Mouse (Mus musculus) fat pad, adult 2 months (tissue): ENCODE data around the gene Sash3.

Experiments
- DNase-seq: peaks from one replicate; pipeline ENCODE4 v3.0.0-alpha.2; 2011; ENCODE audit warnings: low read depth, low spot score; ENCODE audit errors: extremely low read depth

Sash3 gene

DNA sequence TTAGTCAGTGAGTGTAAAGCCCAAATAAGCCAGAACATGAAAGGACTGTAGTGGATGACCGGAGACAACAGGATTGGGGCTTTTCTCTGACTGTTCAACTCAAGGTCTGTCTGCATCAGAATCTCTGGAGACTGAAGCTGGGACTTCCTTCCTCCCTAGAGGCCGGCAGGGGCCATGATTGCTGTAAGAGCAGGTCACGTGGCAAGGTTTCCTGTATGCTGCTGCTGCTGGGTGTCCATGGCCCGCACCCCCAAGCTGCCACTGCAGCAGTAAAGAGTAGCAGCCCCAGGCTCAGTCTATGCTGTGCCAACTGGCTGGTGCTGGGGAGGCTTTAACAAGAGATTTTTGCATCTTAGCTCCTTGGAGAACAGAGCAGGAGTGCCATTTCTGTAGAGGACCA lies at the start of gene Sash3:
Gene Sash3, plus strand, starts transcription at position 175 of the 400 bp plus-strand sequence.
- no peak for DNase-seq

DNA sequence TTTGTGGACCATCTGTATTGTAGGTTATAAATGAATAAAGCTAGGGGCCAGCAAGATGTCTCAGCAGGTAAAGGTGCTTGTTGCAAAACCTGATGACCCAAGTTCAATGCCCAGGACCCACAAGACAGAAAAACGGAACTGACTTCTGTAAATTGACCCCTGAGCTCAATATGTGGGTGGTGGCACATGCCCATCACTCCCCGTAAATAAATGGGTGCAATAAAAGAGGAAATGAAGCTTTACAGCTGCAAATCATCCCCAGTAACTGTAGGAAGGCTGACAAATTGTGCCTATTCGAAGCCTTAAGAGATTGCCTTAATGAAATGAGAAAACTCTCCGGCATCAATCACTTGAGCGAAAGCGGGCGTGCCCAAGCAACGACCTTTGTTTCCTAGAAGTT lies 49.7 kb upstream of the Sash3 start:
- DNase-seq: no peak

DNA sequence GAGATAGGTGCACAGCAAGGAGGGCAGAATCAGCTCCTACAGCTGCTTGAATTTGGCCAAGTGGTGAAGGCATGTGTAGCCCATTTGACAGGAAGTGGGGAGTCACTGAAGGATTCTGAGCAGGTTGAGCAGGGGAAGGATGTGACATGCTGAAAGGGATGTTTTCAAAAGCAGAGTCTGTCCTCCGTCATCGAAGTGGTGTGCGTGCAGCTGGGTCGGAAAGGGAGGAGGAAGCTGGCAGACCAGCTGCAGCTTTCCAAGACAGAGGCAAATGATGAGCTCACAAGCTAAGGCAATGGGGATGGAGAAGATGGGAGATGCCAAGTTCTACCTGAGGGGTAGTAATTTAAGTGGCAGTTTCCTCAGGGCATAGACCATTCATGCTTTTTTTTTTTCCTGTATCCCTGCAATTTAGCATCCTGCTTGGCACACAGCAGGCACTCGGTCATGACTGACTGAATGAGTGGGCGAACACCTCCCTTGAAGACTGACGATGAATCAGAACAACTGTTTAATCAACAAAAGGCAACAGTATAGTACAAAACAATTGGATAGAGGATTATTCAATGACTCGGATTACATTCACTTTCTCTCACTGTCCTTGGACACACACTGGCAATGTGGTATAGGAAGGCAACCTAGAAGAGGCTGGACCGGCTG lies 47.6 kb upstream of the Sash3 start:
- no peak for DNase-seq

DNA sequence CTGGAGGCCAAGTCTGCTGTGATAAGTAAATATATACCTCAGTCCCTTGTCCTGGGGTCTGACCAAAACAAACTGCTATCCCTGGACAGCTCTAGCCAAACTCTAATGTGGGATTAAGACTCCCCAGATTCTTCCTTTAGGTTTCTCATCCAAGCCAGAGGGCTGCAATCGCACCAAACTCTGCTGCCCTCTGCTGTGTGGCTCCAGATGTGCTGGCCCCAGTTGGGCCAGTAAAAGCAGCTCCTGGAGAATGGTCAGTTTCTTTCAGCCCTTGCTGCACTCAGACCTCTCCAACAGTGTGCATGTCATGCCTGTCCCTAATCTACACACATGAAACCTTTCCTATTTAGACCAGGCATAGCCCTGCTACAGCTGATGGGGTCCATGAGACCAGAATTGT lies 46.4 kb upstream of the Sash3 start:
- no peak for DNase-seq

DNA sequence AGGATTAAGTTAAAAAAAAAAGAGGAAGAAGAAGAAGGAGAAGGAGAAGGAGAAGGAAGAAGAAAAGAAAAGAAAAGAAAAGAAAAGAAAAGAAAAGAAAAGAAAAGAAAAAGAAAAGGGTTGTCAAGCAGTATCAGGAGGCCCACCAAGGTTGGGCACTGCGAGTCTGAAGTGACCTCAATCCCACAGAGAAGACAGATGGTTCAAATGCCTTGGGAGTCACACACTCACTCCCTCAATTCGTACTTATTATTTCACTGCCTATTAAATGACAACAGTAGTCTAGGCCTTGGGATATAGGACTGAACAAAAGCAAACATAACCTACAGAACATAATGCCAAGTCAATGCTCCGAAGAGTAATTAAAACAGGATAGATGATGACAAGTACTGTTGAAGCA lies 43.0 kb upstream of the Sash3 start:
- DNase-seq: no peak

DNA sequence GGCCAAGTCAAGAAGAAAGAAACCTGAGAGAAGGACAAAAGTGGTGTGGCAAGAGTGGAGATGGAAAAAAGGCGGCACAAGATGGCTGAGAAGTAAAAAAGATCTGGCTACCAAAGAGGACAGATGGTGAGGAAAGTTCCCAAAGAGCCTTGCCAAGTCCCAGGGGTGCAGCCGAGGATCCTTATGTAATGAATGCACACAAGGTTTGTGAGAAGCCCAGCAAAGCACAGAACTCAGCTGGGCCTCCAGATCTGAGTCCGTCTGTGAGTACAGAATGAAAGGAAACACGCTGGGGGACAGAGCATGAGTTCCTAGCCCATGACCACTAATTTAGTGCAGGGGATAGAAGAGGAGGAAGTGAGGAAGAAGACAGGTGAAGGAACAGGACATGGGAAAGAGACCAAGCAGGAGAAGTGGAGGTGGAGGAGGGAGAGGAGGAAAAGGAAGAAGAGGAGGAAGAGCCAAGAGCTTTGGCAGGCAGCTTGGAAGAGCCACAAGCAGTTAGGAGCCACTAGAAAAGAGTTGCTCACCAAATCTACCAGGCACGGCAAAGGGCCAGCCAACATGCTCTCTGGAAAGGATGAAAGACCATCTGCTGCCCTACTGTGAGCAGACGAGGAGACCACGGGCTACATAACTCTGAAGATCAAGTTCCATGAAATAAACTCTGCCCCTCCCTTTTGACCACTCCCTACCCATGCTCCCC lies 41.3 kb upstream of the Sash3 start:
- DNase-seq: no peak

DNA sequence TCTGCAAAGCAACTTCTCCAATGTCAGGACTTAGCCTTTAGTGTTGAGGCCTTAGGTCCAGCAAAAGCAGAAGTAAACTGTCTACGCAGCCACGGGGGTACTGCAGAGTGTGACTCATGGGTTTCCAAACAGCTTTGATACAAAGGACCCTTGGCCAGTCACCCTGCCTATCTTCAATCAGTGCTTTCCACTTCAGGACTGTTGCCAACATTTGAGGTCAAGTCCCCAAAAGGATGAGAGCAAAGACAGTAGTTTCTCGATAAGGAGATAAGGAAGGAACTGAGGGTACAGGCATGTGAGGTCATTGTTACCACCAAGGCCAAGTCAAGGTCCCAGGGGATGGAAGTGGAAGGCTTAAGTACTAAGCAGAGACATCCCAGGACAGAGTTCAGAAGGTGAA lies 40.0 kb upstream of the Sash3 start:
- no peak for DNase-seq

DNA sequence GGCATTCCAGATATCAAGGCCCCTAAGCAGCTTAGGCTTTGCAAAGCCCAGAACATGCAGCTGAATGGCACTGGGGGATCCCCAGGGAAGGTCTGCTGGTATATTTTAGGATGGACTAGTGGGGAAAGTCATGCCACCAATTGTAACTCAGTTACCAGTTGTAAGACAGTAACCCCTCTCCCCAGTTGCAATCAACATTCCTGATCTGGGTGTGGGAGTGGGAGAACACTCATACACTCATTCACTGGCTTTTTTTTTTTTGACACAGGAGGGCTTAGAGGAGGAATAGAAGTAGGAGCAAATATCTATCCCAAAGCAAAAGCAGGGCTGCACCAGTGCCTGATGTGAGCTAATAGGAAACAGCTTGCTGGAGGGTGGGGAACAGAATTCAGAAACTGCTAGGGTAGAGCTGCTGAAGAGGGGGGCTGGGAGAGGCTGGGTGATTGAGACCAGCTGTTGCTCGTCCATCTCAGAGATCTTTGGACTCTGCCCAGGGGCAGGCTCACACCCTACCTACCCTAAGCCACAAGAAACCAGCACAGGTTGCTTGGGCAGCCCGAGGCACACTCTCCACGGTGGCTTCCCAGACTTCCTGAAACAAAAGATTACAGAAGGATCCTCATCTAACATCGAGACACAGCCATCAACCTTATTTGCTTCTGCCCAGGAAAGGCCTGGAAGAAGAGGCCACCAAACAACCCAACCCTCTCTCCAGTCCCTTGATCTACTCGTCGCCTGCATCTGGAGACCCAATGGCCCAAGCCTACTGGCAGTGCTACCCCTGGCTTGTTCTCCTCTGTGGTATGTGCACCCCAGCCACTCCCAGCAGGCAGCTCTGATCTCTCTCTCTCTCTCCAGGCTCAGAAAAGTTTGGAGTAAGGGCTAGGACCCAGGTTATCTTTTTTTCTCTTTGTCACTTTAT lies 37.6 kb upstream of the Sash3 start, which contains the start of gene Xpnpep2:
Gene Xpnpep2, plus strand, starts transcription at position 332 of the 922 bp plus-strand sequence.
- no peak for DNase-seq

DNA sequence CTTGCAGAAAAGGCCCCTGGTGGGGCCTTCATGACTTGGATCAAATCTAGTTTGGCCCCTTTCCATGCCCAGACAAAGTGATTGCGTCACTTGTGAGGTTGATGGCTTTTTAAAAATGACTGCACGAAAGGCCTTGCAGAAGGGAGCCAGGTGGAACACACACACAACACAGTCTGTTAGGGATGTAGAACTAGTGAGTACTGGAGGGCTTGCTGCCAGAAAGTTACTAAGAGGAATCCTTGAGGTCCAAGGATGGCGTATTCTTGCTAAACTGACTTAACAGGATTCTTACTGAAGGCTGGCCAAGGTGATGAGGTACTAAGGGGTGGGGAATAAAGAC lies 37.0 kb upstream of the Sash3 start:
- DNase-seq: no peak

DNA sequence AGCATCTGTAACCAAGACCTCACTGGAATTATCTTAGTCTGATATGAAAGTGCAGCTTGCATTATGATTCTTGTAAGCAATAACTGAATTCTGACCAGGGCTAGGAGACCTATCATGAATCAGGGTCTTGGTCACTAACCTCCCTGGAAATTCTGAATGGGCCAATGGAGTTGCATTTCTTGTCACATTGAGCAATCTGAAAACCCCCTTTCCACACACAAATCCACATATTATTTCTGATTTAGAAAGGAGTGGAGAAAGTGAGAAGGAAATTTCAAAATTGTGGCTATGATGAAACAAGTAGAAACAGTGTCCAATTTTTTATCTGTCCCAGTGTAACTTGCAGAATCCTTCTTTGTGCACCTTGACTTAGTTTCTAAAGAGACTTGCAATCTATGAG lies 26.9 kb upstream of the Sash3 start:
- no peak for DNase-seq

DNA sequence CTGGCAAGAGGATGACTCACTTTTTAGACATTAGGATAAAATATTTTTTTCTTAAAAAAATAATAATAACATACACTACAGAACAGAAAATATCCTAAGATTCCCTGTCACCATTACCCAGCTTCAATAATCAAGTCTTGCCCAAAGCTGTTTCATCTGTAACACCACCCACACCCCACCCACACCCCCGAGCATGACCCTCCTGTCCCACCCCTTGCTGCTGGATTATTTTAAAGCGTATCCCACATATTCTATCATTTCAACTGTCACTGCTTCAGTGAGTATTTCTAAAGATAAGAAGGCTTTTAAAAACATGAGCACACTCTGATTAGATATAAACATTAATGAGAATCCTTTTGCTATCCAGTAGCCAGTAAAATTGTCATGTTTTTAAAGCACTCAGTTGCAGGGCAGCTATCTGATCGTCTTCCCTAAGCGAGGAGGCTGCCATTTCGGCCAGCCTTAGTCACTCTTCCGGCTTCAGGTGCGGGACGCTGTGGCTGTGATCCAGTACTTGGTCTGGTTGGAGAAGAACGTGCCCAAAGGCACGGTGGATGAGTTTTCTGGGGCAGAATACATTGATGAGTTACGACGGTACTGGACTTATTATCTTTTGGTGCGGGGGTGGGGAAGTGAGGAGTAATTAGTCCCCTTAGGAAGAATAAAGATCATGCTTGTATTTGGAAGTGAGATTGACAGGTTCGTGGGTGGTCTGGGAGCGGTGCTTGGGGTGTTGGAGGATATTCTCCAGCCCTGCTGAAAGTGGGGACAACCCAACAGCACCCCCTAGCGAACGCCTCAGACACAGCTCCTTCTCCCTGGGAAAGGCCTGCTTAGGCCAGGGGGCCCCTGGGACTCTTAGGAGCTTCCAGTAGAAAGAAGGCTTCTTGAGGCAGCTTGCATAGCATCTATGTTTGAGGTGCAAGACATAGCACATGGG lies 21.8 kb upstream of the Sash3 start:
- DNase-seq: no peak

DNA sequence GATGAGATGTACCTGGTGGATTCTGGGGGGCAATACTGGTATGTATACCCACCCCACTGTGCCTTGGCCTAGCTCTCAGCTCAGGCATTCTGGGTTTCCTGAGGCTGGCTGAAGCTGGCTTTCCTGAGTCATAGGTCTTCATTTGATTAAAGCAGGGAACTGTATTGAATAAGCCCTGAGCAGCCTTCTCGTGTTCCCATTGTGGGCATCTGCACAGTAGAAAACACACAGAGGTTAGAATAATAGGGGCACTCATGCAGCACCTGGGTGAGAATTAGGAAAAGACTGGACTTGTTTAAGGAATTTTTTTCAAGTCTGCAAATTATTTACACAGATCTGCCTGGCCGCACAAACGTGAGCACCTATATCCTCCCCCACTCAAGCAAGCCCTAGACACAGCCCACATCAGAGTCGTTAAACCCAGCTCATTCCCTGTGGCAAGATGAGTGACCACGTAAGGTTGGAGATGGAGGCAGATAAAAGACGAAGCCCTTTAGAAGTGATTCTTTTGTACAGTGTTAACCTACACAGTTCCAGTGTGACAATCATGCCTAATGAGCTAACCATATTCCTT lies 19.2 kb upstream of the Sash3 start:
- no peak for DNase-seq

DNA sequence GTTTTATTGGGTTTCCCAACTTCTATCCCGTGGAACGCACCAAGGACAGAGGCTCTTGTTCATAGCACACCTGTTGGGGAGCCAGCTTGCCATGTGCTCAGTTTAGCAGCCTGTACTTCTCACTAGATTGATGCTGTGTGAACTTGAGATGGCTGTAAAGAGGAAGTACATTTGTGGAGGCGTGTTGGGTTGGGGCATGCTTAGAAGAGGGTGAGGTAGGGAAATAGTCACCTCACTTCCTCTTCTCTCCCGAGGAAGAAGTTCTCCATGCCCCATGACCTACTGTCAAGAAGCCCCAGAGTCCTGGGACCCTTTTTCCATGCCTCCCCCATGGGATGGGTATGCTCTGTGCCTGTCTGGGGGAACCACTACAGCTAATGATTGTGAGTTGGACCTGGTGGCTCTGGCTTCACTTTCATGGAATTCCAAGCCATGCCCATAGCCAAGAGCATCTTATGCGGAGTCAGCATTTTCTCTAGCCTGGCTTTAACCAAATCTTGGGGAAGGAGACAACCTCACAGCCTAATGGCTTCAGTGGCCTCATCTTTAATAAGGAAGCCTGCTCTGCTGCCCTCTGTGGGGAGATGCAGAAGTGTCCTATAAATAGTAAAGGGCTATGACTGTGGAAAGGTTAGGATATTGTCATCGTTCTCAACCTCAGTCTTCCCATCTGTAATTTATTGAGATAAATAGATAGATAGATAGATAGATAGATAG lies 18.6 kb upstream of the Sash3 start:
- DNase-seq: no peak

DNA sequence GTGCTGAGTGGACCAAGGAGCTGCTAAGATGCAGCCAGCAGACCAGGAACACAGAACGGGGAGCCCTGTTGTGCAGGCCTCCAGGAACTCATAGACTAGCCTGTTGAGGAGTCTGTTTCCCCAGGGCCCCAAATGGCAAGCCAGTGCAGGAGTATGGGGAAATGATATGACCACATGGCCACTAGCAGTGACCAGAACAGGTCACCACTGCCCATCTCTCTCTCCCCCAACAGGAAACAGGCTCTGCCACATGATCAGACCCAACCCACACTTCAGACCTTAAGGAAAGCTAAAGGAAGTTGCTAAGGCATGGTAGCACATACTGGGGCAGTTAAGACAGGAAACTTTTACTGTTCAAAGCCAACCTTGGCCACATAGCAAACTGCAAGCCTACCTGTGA lies 17.1 kb upstream of the Sash3 start:
- no peak for DNase-seq

DNA sequence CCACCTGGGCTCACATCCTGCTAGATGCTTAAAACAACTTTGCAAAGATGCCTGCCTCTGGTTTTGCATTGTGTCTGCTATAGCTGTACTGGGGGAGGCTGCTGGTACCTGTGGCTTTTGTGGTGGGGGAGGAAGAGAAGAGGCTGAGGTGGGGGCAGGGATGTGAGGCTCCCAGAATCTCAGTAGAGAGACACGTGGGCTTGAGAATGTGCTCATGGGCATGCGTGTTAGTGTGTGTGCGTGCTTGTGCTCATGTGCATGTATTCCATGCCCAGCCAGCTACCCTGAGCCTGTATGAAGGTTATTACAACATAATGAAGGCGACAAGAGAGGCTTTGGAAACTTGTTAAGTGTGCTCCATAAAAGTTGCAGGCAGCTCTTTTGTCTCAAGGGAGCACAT lies 9.3 kb upstream of the Sash3 start:
- DNase-seq: no peak

DNA sequence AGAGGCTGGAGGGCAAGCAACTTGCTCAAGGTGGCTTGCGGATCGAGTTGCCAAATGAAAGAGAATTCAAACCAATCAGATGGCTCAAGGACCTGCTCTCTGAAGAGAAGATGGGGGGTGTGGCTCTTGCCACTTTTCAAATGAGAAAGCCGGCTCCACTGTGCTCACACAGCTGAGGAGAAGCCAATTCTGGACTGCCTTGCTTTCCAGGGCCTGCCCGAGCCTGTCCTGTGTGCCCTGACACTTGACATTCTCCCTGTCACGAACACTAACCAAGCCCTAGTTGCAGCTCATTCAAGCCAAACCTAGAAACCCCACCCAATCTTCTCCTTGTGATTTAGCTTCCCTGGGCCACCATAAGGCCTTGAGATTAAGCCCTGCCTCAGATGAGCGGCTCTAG lies 8.2 kb upstream of the Sash3 start:
- no peak for DNase-seq

DNA sequence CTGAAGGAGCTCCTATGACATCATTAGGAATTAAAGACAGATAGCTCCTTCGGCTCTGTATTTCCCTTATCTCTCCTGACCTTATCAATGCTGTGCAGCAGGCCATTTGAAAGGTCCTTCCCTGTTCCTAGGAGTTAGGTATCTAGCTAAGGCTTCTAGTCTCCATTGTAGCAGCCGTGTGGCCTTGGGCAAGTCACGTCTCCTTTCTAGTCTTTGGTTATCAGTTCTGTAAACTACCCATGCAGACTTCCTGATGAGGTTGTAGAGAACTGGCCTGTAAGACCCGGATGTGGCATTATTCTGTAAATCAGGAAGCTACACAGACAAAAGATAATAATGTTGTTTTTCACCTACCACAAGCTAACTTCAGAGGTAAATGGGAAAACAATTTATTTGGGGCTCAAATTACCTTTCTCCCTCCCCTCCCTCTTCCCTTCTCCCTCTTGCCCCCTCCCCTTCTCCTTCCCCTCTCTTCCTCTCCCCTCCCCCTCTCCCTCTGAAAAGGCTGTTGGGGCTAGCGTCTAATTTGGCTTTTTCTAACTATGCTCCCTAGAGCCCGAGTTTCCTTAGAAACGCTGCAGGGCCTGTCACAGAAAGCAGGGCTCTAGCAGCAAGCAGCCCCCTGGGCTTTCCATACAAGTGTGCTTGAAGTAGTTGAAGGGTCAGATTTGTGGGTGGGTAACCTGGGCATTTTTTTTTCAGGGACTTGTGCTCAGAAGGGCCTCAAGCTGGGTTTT lies 7.5 kb upstream of the Sash3 start:
- DNase-seq: no peak

DNA sequence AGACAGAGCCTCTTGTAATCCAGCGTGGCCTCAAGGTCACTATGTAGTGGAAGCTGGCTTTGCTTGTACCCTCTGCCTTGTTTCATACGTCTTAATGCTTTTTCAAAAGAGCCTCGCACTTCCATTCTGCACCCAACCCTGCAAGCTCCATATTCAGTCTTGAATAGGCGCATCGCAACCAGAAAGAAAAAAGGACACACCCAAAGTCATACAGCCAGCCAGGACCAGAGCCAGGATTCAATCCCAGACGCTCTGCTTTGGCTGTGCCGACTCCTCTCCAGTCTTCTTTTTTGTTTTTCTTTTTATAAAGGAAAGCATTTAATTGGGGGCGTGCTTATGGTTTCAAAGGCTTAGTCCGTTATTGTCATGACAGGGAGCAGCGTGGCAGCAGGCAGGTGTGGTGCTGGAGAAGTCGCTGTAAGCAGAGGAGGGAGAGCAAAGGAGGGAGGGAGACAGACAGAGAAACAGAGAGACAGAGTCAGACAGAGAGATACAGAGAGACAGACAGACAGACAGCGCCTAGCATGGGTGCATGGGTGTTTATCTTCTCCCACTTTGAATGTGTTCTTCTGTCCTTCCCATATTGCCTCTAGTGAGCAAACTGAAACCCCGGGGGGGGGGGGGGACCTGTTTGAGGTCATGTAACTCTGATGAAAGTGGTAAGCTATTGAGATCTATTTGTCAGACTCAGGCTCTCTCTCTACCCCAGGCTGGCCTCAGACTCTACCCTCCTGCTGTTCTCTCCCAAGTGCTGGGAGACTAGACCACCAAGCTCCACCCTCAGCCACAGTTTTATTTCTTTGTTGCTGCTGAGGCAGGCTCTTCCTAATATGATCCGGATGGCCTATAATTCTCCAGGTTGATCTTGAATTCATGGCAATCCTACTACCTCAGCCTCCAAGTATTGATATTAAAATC lies 6.6 kb upstream of the Sash3 start:
- no peak for DNase-seq
